Mouse (Mus musculus) C2C12 (cell line): Measurements from ENCODE around the gene Ccdc90b. TPM values are rescaled to one million over a fixed set of nuclear protein-coding genes. Genes with fewer than 3 reads are reported as not detected.

Experiments used
- H3K27me3 ChIP-seq: one replicate; pipeline ENCODE4 v1.6.1; 2011; ENCODE audit not compliant: control insufficient read depth, insufficient read depth, insufficient read length
- H3K36me3 ChIP-seq: one replicate; pipeline ENCODE4 v1.6.1; 2011; ENCODE audit not compliant: control insufficient read depth, insufficient read depth
- H3K4me3 ChIP-seq: one replicate; pipeline ENCODE4 v1.5.1; 2011; ENCODE audit warnings: mild to moderate bottlenecking, control low read depth; ENCODE audit not compliant: poor library complexity, insufficient read depth, severe bottlenecking
- H3K79me2 ChIP-seq: one replicate; pipeline ENCODE4 v1.6.1; 2011; ENCODE audit not compliant: control insufficient read depth, insufficient read depth
- H3K79me3 ChIP-seq: one replicate; pipeline ENCODE4 v1.6.1; 2011; ENCODE audit warnings: low read depth, control low read depth
- H3ac ChIP-seq: one replicate; pipeline ENCODE3; 2011; ENCODE audit warnings: low read depth; ENCODE audit not compliant: control insufficient read depth, insufficient read length
- CEBPB ChIP-seq: IDR thresholded peaks from one replicate; pipeline ENCODE4 v1.6.1; 2011; ENCODE audit warnings: low read depth, mild to moderate bottlenecking, control low read depth, moderate library complexity
- CTCF ChIP-seq: IDR thresholded peaks from one replicate; pipeline ENCODE4 v1.5.1; 2011; ENCODE audit not compliant: control insufficient read depth, insufficient read depth, insufficient read length
- FOSL1 ChIP-seq: IDR thresholded peaks from one replicate; pipeline ENCODE4 v1.8.0; 2011; ENCODE audit warnings: mild to moderate bottlenecking, low read length; ENCODE audit not compliant: poor library complexity, insufficient read depth, severe bottlenecking
- MAX ChIP-seq: IDR thresholded peaks from one replicate; pipeline ENCODE4 v1.6.1; 2011; ENCODE audit warnings: mild to moderate bottlenecking, control low read depth
- MYOD1 ChIP-seq: IDR thresholded peaks from one replicate; pipeline ENCODE4 v1.6.1; 2011; ENCODE audit warnings: low read depth; ENCODE audit not compliant: control insufficient read depth, insufficient read length
- MYOG ChIP-seq: IDR thresholded peaks from one replicate; pipeline ENCODE4 v1.6.1; 2011; ENCODE audit not compliant: control insufficient read depth, insufficient read length; ENCODE audit errors: extremely low read depth
- USF1 ChIP-seq: IDR thresholded peaks from one replicate; pipeline ENCODE4 v1.6.1; 2011; ENCODE audit warnings: low read depth, mild to moderate bottlenecking, control low read depth, moderate library complexity
- polyA plus RNA-seq: library from polyadenylated mRNA; unstranded; fragments of >200 nt; fragmentation: generic; extraction: Trizol; gene quantifications from one replicate; pipeline ENCODE4 v1.2.1, GENCODE M21; 2012; ENCODE audit warnings: missing spikeins

Ccdc90b gene
- polyA plus RNA-seq, 1 experiment: 7.9 TPM

DNA sequence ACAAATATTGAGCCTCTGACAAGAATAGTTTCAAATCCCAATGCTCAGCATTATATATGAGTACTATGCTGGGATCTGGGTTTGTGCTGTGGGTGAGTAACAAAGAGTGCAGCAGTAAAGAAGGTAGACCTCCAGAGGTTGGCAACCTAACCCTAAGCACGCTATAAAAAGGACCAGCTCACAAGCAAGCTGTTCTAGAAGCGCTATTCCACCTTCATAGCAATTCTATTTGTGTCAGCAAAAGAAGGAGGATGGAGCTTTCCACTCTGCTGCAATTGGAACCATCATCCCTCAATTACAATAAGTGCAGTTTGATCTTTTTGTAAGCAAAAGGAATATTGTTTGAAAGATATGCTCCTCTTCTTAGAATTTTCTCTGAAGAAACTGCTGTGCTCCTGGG, 14.2 kb upstream of the Ccdc90b start:
- Histone ChIP-seq H3K27me3 (no peaks in the 10 kb centered on the region), H3K79me2 (no peaks in the 10 kb centered on the region), H3K36me3 (no peaks in the 10 kb centered on the region), H3K4me3 (no peak overlapping the region), H3ac (no peak overlapping the region), H3K79me3 (no peaks in the 10 kb centered on the region)
- TF ChIP-seq CEBPB (no peak), USF1 (no peak), MYOD1 (no peak), MAX (no peak)

- Histone ChIP-seq H3K27me3 (no peaks in the 10 kb centered on the region), H3ac (no peak overlapping the region), H3K36me3 (no peaks in the 10 kb centered on the region), H3K79me2 (no peaks in the 10 kb centered on the region), H3K79me3 (no peaks in the 10 kb centered on the region), H3K4me3 (no peak overlapping the region)
- TF ChIP-seq MAX: no peak
- no peak for TF ChIP-seq MYOG
- TF ChIP-seq CTCF: no peak
- no peak for TF ChIP-seq MYOD1
- TF ChIP-seq CEBPB: no peak
- no peak for TF ChIP-seq USF1
- no peak for TF ChIP-seq FOSL1
Observed at GRCm38 (mm10) chr7:92550248-92550989, 10.5 kb upstream of the Ccdc90b start.

DNA sequence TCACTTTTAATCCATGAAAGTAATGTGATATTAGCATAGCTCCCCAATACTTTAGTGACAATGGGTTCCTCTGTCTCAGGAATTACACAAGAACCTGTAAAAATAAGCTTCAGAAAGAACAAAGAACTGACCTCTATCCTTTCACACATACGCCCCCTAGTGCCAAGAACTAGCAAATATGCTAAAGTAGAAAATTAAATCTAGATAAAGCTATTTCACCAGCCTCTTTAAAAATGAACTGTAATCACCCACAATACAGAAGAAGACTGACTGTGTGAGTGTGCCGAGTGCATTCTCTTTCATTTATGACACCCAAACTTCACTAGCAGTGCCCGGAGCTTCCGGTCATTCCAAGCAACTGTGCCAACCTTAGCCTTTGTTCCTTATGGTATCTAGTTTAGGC, 10.0 kb upstream of the Ccdc90b start:
- Histone ChIP-seq H3K27me3 (no peaks in the 10 kb centered on the region), H3K4me3 (no peak overlapping the region)
- TF ChIP-seq MYOD1: no peak
- no peak for TF ChIP-seq USF1
- no peak for TF ChIP-seq MYOG
- no peak for TF ChIP-seq CEBPB
- no peak for TF ChIP-seq FOSL1
- no peak for TF ChIP-seq MAX
- no peak for TF ChIP-seq CTCF

DNA sequence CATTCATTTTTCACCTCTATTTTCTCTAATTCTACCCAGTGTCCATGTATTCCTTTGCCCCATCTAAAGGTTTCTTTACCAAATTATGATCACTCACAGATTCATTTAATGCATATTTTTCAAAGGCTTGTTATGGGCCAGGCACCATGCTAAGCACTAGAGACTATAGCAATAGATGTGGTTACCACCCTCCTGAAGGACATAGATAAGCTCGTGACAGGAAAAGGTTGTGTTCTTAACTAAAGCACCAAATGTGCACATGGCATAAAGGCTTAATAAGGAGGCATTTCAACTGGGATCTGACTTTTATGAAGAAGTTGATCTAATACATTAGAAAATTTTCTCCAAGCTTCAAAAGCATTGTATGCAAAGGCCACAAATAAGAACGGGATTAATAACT, 2.2 kb upstream of the Ccdc90b start:
- Histone ChIP-seq H3K79me3 (no peaks in the 10 kb centered on the region), H3K27me3 (no peaks in the 10 kb centered on the region), H3ac (no peak overlapping the region), H3K4me3 (no peak overlapping the region), H3K79me2 (no peaks in the 10 kb centered on the region), H3K36me3 (no peaks in the 10 kb centered on the region)
- TF ChIP-seq MYOD1: no peak
- TF ChIP-seq FOSL1: no peak
- TF ChIP-seq CTCF: no peak
- no peak for TF ChIP-seq USF1
- TF ChIP-seq MAX: no peak
- TF ChIP-seq CEBPB: no peak
- TF ChIP-seq MYOG: no peak

More for the DNA sequence above, 10.0 kb upstream of the Ccdc90b start:
- H3K36me3 ChIP-seq: no peaks in the 10 kb centered on the region
- no peaks in the 10 kb centered on the region for H3K79me2 ChIP-seq
- H3ac ChIP-seq: no peak overlapping the region
- H3K79me3 ChIP-seq: no peaks in the 10 kb centered on the region

DNA sequence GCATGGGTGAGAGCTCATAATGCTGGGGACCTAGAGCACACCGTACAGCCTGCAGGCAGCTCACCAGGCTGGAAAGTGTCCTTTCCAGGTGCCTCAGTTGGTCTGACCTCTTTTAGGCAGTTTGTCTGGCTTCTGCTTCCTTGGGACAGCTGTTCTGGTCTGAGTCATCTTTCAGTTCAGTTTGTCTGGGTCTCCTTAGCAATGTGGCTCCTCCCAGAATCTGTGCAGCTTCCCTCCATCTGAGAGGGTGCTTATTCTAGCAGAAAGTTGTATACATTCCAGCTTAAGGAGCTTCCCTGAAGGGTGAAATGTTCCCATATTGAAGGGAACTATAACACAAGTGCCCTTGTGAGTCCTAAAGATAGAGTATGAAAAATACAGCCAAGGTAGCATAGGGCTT, 5.8 kb downstream of the Ccdc90b start:
- Histone ChIP-seq H3ac (no peak overlapping the region), H3K79me3 (no peaks in the 10 kb centered on the region), H3K4me3 (no peak overlapping the region), H3K36me3 (peaks cover 10% of the 10 kb centered on the region), H3K27me3 (no peaks in the 10 kb centered on the region), H3K79me2 (no peaks in the 10 kb centered on the region)
- TF ChIP-seq FOSL1 (no peak), CEBPB (no peak), USF1 (no peak), MYOG (no peak), CTCF (no peak), MYOD1 (no peak), MAX (no peak)
